In the genomic region with DNA sequence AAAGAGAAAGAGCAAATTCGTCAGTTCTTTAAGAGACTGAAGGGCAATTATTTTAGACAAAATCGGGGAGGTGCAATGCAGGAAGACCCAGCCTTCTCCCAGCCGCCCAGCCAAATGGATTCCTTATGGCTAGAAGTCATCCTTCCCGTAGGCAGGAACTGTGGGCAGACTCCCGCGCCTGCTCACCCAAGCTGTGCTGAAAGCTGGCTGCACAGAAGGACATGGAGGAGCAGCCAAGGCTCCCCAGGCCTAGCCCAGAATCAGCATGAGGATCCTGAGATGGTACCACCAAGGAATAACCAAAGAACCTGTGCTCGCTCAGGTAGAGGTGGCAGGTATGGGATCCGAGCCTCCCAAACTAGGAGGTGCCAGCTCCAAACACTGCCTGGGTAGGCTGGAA, we compare ENCODE assay signal across 9 mouse cellular contexts. TPM values are rescaled to one million over a fixed set of nuclear protein-coding genes. Genes with fewer than 3 reads are reported as not detected.
DNase-seq lines count a peak whose midpoint lies in the region; ATAC-seq and TF ChIP-seq lines count a peak whose summit lies in the region.
"Had no signal": no experiment of that assay in that cellular context is flagged by ENCODE, and none has a peak within 500 bp of the region (broad histone marks: within the 10 kb centered on the region; RNA-seq: fewer than 3 reads in every experiment).

No protein-coding gene starts in this region.

- intact Hi-C loops in heart, postnatal 25 days (cut with DNase I), result no loop called here

- DNase-seq in cerebellum, adult 11-12 months, result peak; percentile 56
- no peak for DNase-seq in lung, postnatal 14 days
- no peak for DNase-seq in hindbrain, postnatal 0 days (ENCODE audit: low spot score)
- no peak for DNase-seq in heart, postnatal 25 days (ENCODE audit: low spot score)

- H3K27me3 ChIP-seq in lung, embryonic 15.5 days, result peaks cover 53% of the 10 kb centered on the region
- H3K27me3 ChIP-seq in hindbrain, postnatal 0 days (ENCODE audit: insufficient read depth, low read length), result 0 out of 2 replicates have a peak, but pooled peaks cover 4% of the 10 kb centered on the region
- H3K27me3 ChIP-seq in neural tube, embryonic 15.5 days (replicated peaks), result peaks cover 40% of the 10 kb centered on the region

- no peak overlapping the region for H3K27ac ChIP-seq in lung, embryonic 15.5 days
- no peak overlapping the region for H3K27ac ChIP-seq in hindbrain, postnatal 0 days
- H3K27ac ChIP-seq in neural tube, embryonic 15.5 days (replicated peaks), result no peak overlapping the region

- peaks cover 11% of the 10 kb centered on the region; the same call in 1 of the 2 replicates for H3K4me1 ChIP-seq in lung, embryonic 15.5 days
- H3K4me1 ChIP-seq in hindbrain, postnatal 0 days (ENCODE audit: insufficient read depth, low read length), result no peaks in the 10 kb centered on the region
- peaks cover 19% of the 10 kb centered on the region for H3K4me1 ChIP-seq in neural tube, embryonic 15.5 days

- H3K4me3 ChIP-seq in lung, embryonic 15.5 days, result 0 out of 2 replicates have a peak overlapping the region, but pooled peaks have one; percentile 60
- H3K4me3 ChIP-seq in hindbrain, postnatal 0 days (ENCODE audit: low read length), result no peak overlapping the region
- H3K4me3 ChIP-seq in neural tube, embryonic 15.5 days (replicated peaks), result no peak overlapping the region
- H3K4me3 ChIP-seq: myocyte had no signal

- TF ChIP-seq CTCF in hindbrain, postnatal 0 days (IDR thresholded peaks at IDR 0.05; ENCODE audit: low read depth), result no peak

- no peak for ATAC-seq in cerebellum, adult (ENCODE audit: insufficient number of reproducible peaks, low FRiP score, low TSS enrichment)
- ATAC-seq in lung, embryonic 15.5 days (ENCODE audit: borderline replicate concordance, extremely low read depth, low FRiP score, low TSS enrichment), result no peak
- ATAC-seq in hindbrain, postnatal 0 days, result no peak
- no peak for ATAC-seq in neural tube, embryonic 15.5 days (ENCODE audit: low FRiP score)
- ATAC-seq in erythroblast, adult 5-6 weeks (replicated peaks; ENCODE audit: low FRiP score, poor library complexity, severe bottlenecking), result no peak

- no peak overlapping the region for H3K9ac ChIP-seq in lung, embryonic 15.5 days
- no peak overlapping the region for H3K9ac ChIP-seq in hindbrain, postnatal 0 days (replicated peaks; ENCODE audit: low read length)
- no peak overlapping the region for H3K9ac ChIP-seq in neural tube, embryonic 15.5 days (replicated peaks)

- H3K4me2 ChIP-seq in lung, embryonic 15.5 days, result peak overlapping the region; percentile 96
- H3K4me2 ChIP-seq in hindbrain, postnatal 0 days (ENCODE audit: low read depth, low read length), result peak overlapping the region; percentile 91
- H3K4me2 ChIP-seq in neural tube, embryonic 15.5 days, result peak overlapping the region; percentile 95

- no peaks in the 10 kb centered on the region for H3K36me3 ChIP-seq in lung, embryonic 15.5 days
- no peaks in the 10 kb centered on the region for H3K36me3 ChIP-seq in hindbrain, postnatal 0 days (ENCODE audit: insufficient read depth, low read length)
- no peaks in the 10 kb centered on the region for H3K36me3 ChIP-seq in neural tube, embryonic 15.5 days

- 63% methylated on average over 8 of the region's 8 CpGs for WGBS in lung, embryonic 15.5 days
- WGBS in hindbrain, postnatal 0 days, result 67% methylated on average over 8 of the region's 8 CpGs
- 69% methylated on average over 8 of the region's 8 CpGs for WGBS in neural tube, embryonic 15.5 days

- H3K9me3 ChIP-seq in lung, embryonic 15.5 days, result no peaks in the 10 kb centered on the region
- no peaks in the 10 kb centered on the region for H3K9me3 ChIP-seq in hindbrain, postnatal 0 days (ENCODE audit: low read length)
- no peaks in the 10 kb centered on the region for H3K9me3 ChIP-seq in neural tube, embryonic 15.5 days (replicated peaks)

RNA-seq across cellular contexts. Expression of a gene that starts 1.7 kb away (rescaled TPM):
- polyA plus RNA-seq in lung, embryonic 15.5 days (2015; fragmentation: Nextera tagmentation; extraction: Ambion mirVana), result 8.9 and 10.2 TPM in 2 replicates
- 17.6 and 48.1 TPM in 2 replicates for total RNA-seq in hindbrain, postnatal 0 days (2014; rRNA removed)
- 23.2 and 25.2 TPM in 2 replicates for polyA plus RNA-seq in hindbrain, postnatal 0 days (2015; fragmentation: Nextera tagmentation; extraction: Ambion mirVana)
- 18.9 and 22.8 TPM in 2 replicates for polyA plus RNA-seq in neural tube, embryonic 15.5 days (2015; fragmentation: Nextera tagmentation; extraction: Ambion mirVana)
- 2.1 TPM in 1 of 2 replicates, not detected in the other for total RNA-seq in erythroblast, adult 5-6 weeks (2015; ENCODE audit: low replicate concordance)
- 1.3 TPM in 1 of 2 replicates, not detected in the other for total RNA-seq in erythroblast, adult 5-6 weeks (2017; ENCODE audit: low replicate concordance)
- under 1 TPM; 0.13 to 0.17 TPM for total RNA-seq in heart, postnatal 25 days (2021)

RNA-seq across cellular contexts. Expression of a gene that starts 37.7 kb away (rescaled TPM):
- 24.6 and 24.8 TPM in 2 replicates for polyA plus RNA-seq in lung, embryonic 15.5 days (2015; fragmentation: Nextera tagmentation; extraction: Ambion mirVana)
- 13.6 and 14.6 TPM in 2 replicates for total RNA-seq in hindbrain, postnatal 0 days (2014; rRNA removed)
- 10.4 TPM in 2 replicates for polyA plus RNA-seq in hindbrain, postnatal 0 days (2015; fragmentation: Nextera tagmentation; extraction: Ambion mirVana)
- polyA plus RNA-seq in neural tube, embryonic 15.5 days (2015; fragmentation: Nextera tagmentation; extraction: Ambion mirVana), result 13.1 and 13.5 TPM in 2 replicates
- 2.5 and 2.9 TPM in 2 replicates for total RNA-seq in erythroblast, adult 5-6 weeks (2015; ENCODE audit: low replicate concordance)
- total RNA-seq in erythroblast, adult 5-6 weeks (2017; ENCODE audit: low replicate concordance), result 0.43 and 1.1 TPM in 2 replicates
- 10 to 100 TPM; 24.5 to 27.9 TPM for total RNA-seq in heart, postnatal 25 days (2021)

RNA-seq across cellular contexts. Expression of a gene that starts 58.9 kb away (rescaled TPM):
- 469 and 488 TPM in 2 replicates for polyA plus RNA-seq in lung, embryonic 15.5 days (2015; fragmentation: Nextera tagmentation; extraction: Ambion mirVana)
- total RNA-seq in hindbrain, postnatal 0 days (2014; rRNA removed), result 186 and 220 TPM in 2 replicates
- polyA plus RNA-seq in hindbrain, postnatal 0 days (2015; fragmentation: Nextera tagmentation; extraction: Ambion mirVana), result 559 and 586 TPM in 2 replicates
- 499 and 535 TPM in 2 replicates for polyA plus RNA-seq in neural tube, embryonic 15.5 days (2015; fragmentation: Nextera tagmentation; extraction: Ambion mirVana)
- 197 and 223 TPM in 2 replicates for total RNA-seq in erythroblast, adult 5-6 weeks (2015; ENCODE audit: low replicate concordance)
- total RNA-seq in erythroblast, adult 5-6 weeks (2017; ENCODE audit: low replicate concordance), result 191 and 235 TPM in 2 replicates
- total RNA-seq in heart, postnatal 25 days (2021), result 1,000 to 10,000 TPM; 1,988 to 2,066 TPM

RNA-seq across cellular contexts. Expression of a gene that starts 59.1 kb away (rescaled TPM):
- 70.9 and 71.5 TPM in 2 replicates for polyA plus RNA-seq in lung, embryonic 15.5 days (2015; fragmentation: Nextera tagmentation; extraction: Ambion mirVana)
- 129 and 133 TPM in 2 replicates for total RNA-seq in hindbrain, postnatal 0 days (2014; rRNA removed)
- polyA plus RNA-seq in hindbrain, postnatal 0 days (2015; fragmentation: Nextera tagmentation; extraction: Ambion mirVana), result 60.2 and 61.9 TPM in 2 replicates
- polyA plus RNA-seq in neural tube, embryonic 15.5 days (2015; fragmentation: Nextera tagmentation; extraction: Ambion mirVana), result 70.9 and 73.3 TPM in 2 replicates
- total RNA-seq in erythroblast, adult 5-6 weeks (2015; ENCODE audit: low replicate concordance), result 3.5 and 9.0 TPM in 2 replicates
- total RNA-seq in erythroblast, adult 5-6 weeks (2017; ENCODE audit: low replicate concordance), result 1.3 and 3.3 TPM in 2 replicates
- 10 to 100 TPM; 24.6 to 29.4 TPM for total RNA-seq in heart, postnatal 25 days (2021)
